Mouse (Mus musculus): ENCODE results near the gene Prkcd. TPM values are rescaled to one million over a fixed set of nuclear protein-coding genes. Genes with fewer than 3 reads are reported as not detected.

Prkcd gene
- 20.8 and 23.2 TPM in 2 replicates for polyA plus RNA-seq (2016; fragmentation: Nextera tagmentation; extraction: Ambion mirVana)

- H3K27ac ChIP-seq (replicated peaks), result peak within 1 kb of the TSS; percentile 79
- no peaks in the 10 kb centered on the region for H3K36me3 ChIP-seq
- peak within 1 kb of the TSS; percentile 69 for H3K4me3 ChIP-seq
- H3K27me3 ChIP-seq (ENCODE audit: low read depth, poor library complexity, severe bottlenecking), result peaks cover 49% of the 10 kb centered on the region
- DNase-seq (ENCODE audit: low spot score), result peak; percentile 70
- peaks cover 38% of the 10 kb centered on the region for H3K4me1 ChIP-seq
- H3K9me3 ChIP-seq (replicated peaks), result no peaks in the 10 kb centered on the region
- WGBS, result 1% methylated on average over 68 of the region's 71 CpGs
These were observed at the start of gene Prkcd for GRCm38 (mm10) chr14:30625856-30626726. Gene Prkcd (minus strand): TSS chr14:30626210.

- WGBS, result 70% methylated on average over 6 of the region's 6 CpGs
- H3K4me3 ChIP-seq, result no peak overlapping the region
- no peak overlapping the region for H3K27ac ChIP-seq (replicated peaks)
- H3K27me3 ChIP-seq (ENCODE audit: low read depth, poor library complexity, severe bottlenecking), result no peaks in the 10 kb centered on the region
- no peak for DNase-seq (ENCODE audit: low spot score)
- H3K4me1 ChIP-seq, result no peaks in the 10 kb centered on the region
- peaks cover 65% of the 10 kb centered on the region for H3K36me3 ChIP-seq
- H3K9me3 ChIP-seq (replicated peaks), result no peaks in the 10 kb centered on the region
These were observed 48.9 kb upstream of the Prkcd start for GRCm38 (mm10) chr14:30674947-30675346.

GRCm38 (mm10) chr14:30671986-30672312, 45.9 kb upstream of the Prkcd start:
- peak; percentile 82 for DNase-seq (ENCODE audit: low spot score)
- Histone ChIP-seq H3K36me3 (peaks cover 65% of the 10 kb centered on the region), H3K4me3 (no peak overlapping the region), H3K27me3 (ENCODE audit: low read depth, poor library complexity, severe bottlenecking) (no peaks in the 10 kb centered on the region), H3K4me1 (no peaks in the 10 kb centered on the region), H3K27ac (replicated peaks) (no peak overlapping the region), H3K9me3 (replicated peaks) (no peaks in the 10 kb centered on the region)
- 14% methylated on average over 3 of the region's 3 CpGs for WGBS

GRCm38 (mm10) chr14:30671095-30671985, 45.3 kb upstream of the Prkcd start:
- Histone ChIP-seq H3K4me1 (no peaks in the 10 kb centered on the region), H3K36me3 (peaks cover 65% of the 10 kb centered on the region), H3K4me3 (no peak overlapping the region), H3K27ac (replicated peaks) (no peak overlapping the region), H3K27me3 (ENCODE audit: low read depth, poor library complexity, severe bottlenecking) (no peaks in the 10 kb centered on the region), H3K9me3 (replicated peaks) (no peaks in the 10 kb centered on the region)
- no peak for DNase-seq (ENCODE audit: low spot score)
- WGBS, result 77% methylated on average over 15 of the region's 15 CpGs

- peaks cover 69% of the 10 kb centered on the region for H3K36me3 ChIP-seq
- H3K4me3 ChIP-seq, result no peak overlapping the region
- no peaks in the 10 kb centered on the region for H3K27me3 ChIP-seq (ENCODE audit: low read depth, poor library complexity, severe bottlenecking)
- H3K27ac ChIP-seq (replicated peaks), result no peak overlapping the region
- DNase-seq (ENCODE audit: low spot score), result no peak
- no peaks in the 10 kb centered on the region for H3K9me3 ChIP-seq (replicated peaks)
- H3K4me1 ChIP-seq, result no peaks in the 10 kb centered on the region
- 93% methylated on average over 6 of the region's 6 CpGs for WGBS
These were observed 44.2 kb upstream of the Prkcd start for GRCm38 (mm10) chr14:30670161-30670560.

- no peak overlapping the region for H3K27ac ChIP-seq (replicated peaks)
- 91% methylated on average over 4 of the region's 4 CpGs for WGBS
- DNase-seq (ENCODE audit: low spot score), result no peak
- peaks cover 86% of the 10 kb centered on the region for H3K36me3 ChIP-seq
- H3K4me1 ChIP-seq, result no peaks in the 10 kb centered on the region
- no peaks in the 10 kb centered on the region for H3K9me3 ChIP-seq (replicated peaks)
- no peaks in the 10 kb centered on the region for H3K27me3 ChIP-seq (ENCODE audit: low read depth, poor library complexity, severe bottlenecking)
- H3K4me3 ChIP-seq, result no peak overlapping the region
These were observed 40.6 kb upstream of the Prkcd start for GRCm38 (mm10) chr14:30666604-30667003.

- peaks cover 91% of the 10 kb centered on the region for H3K36me3 ChIP-seq
- 85% methylated on average over 3 of the region's 3 CpGs for WGBS
These were observed 40.1 kb upstream of the Prkcd start for GRCm38 (mm10) chr14:30666061-30666460.

GRCm38 (mm10) chr14:30655531-30655930, 29.5 kb upstream of the Prkcd start:
- Histone ChIP-seq H3K4me3 (no peak overlapping the region), H3K27ac (replicated peaks) (no peak overlapping the region), H3K27me3 (ENCODE audit: low read depth, poor library complexity, severe bottlenecking) (no peaks in the 10 kb centered on the region), H3K9me3 (replicated peaks) (no peaks in the 10 kb centered on the region), H3K4me1 (peaks cover 5% of the 10 kb centered on the region), H3K36me3 (peaks cover 10% of the 10 kb centered on the region)
- 88% methylated on average over 1 of the region's 1 CpGs for WGBS
- DNase-seq (ENCODE audit: low spot score), result no peak

More at GRCm38 (mm10) chr14:30666061-30666460, 40.1 kb upstream of the Prkcd start:
- H3K27me3 ChIP-seq (ENCODE audit: low read depth, poor library complexity, severe bottlenecking), result no peaks in the 10 kb centered on the region
- no peak overlapping the region for H3K27ac ChIP-seq (replicated peaks)
- H3K4me1 ChIP-seq, result no peaks in the 10 kb centered on the region
- DNase-seq (ENCODE audit: low spot score), result no peak
- H3K4me3 ChIP-seq, result no peak overlapping the region
- no peaks in the 10 kb centered on the region for H3K9me3 ChIP-seq (replicated peaks)

- WGBS, result 54% methylated on average over 4 of the region's 4 CpGs
These were observed 28.8 kb upstream of the Prkcd start for GRCm38 (mm10) chr14:30654691-30655228.

GRCm38 (mm10) chr14:30653943-30654659, 28.1 kb upstream of the Prkcd start, which contains the start of gene Rft1:
Gene Rft1 (plus strand): TSS chr14:30654360.
- H3K27ac ChIP-seq (replicated peaks), result peak within 1 kb of the TSS; percentile 98
- no peaks in the 10 kb centered on the region for H3K27me3 ChIP-seq (ENCODE audit: low read depth, poor library complexity, severe bottlenecking)
- WGBS, result 3% methylated on average over 38 of the region's 38 CpGs

More at GRCm38 (mm10) chr14:30654691-30655228, 28.8 kb upstream of the Prkcd start:
- no peaks in the 10 kb centered on the region for H3K9me3 ChIP-seq (replicated peaks)
- no peak for DNase-seq (ENCODE audit: low spot score)
- H3K4me3 ChIP-seq, result peak overlapping the region; percentile 94
- peaks cover 4% of the 10 kb centered on the region for H3K36me3 ChIP-seq
- peak overlapping the region; percentile 98 for H3K27ac ChIP-seq (replicated peaks)
- no peaks in the 10 kb centered on the region for H3K27me3 ChIP-seq (ENCODE audit: low read depth, poor library complexity, severe bottlenecking)
- H3K4me1 ChIP-seq, result peaks cover 5% of the 10 kb centered on the region

GRCm38 (mm10) chr14:30650969-30651368, 25.0 kb upstream of the Prkcd start:
- Histone ChIP-seq H3K4me3 (no peak overlapping the region), H3K27me3 (ENCODE audit: low read depth, poor library complexity, severe bottlenecking) (no peaks in the 10 kb centered on the region), H3K4me1 (peaks cover 5% of the 10 kb centered on the region), H3K36me3 (no peaks in the 10 kb centered on the region), H3K27ac (replicated peaks) (no peak overlapping the region), H3K9me3 (replicated peaks) (no peaks in the 10 kb centered on the region)
- DNase-seq (ENCODE audit: low spot score), result no peak
- WGBS, result 32% methylated on average over 4 of the region's 4 CpGs

More at GRCm38 (mm10) chr14:30653943-30654659, 28.1 kb upstream of the Prkcd start, which contains the start of gene Rft1:
- no peaks in the 10 kb centered on the region for H3K9me3 ChIP-seq (replicated peaks)
- DNase-seq (ENCODE audit: low spot score), result peak; percentile 99
- peaks cover 5% of the 10 kb centered on the region for H3K4me1 ChIP-seq
- peaks cover under 1% of the 10 kb centered on the region; the same call in 1 of the 2 replicates for H3K36me3 ChIP-seq
- H3K4me3 ChIP-seq, result peak within 1 kb of the TSS; percentile 94

- WGBS, result 87% methylated on average over 8 of the region's 8 CpGs
- Histone ChIP-seq H3K36me3 (no peaks in the 10 kb centered on the region), H3K4me3 (no peak overlapping the region), H3K27me3 (ENCODE audit: low read depth, poor library complexity, severe bottlenecking) (no peaks in the 10 kb centered on the region), H3K4me1 (peaks cover 1% of the 10 kb centered on the region), H3K9me3 (replicated peaks) (no peaks in the 10 kb centered on the region), H3K27ac (replicated peaks) (no peak overlapping the region)
- no peak for DNase-seq (ENCODE audit: low spot score)
These were observed 23.7 kb upstream of the Prkcd start for GRCm38 (mm10) chr14:30649745-30650144.

All from midbrain, embryonic 10.5 days (tissue).